ENCODE assay signal across 15 mouse cellular contexts in the genomic region with DNA sequence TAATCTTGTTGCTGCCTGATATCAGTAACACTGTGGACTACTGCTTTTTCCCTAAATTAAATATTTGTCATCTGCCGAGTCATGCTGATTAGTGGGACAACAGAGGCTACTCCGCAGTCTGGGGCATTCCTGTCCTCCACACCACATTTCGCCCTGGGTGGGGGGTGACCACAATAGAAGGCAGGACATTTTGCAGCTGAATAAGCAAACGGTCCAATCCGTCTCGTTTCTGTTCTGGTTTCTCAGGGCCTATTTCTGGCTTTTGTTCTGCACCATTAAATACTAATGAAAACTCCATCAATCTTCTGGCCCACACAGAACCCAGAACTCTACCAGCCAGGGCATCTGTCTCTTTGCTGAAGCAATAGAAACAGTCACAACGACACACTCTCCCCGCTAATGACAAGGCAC. TPM values are rescaled to one million over a fixed set of nuclear protein-coding genes. Genes with fewer than 3 reads are reported as not detected.
DNase-seq lines count a peak whose midpoint lies in the region; ATAC-seq and TF ChIP-seq lines count a peak whose summit lies in the region.
"Had no signal": no experiment of that assay in that cellular context is flagged by ENCODE, and none has a peak within 500 bp of the region (broad histone marks: within the 10 kb centered on the region; RNA-seq: fewer than 3 reads in every experiment).

No protein-coding gene starts in this region.

- no peak overlapping the region for H3K4me3 ChIP-seq in heart, embryonic 12.5 days
- H3K4me3 ChIP-seq in liver, embryonic 13.5 days (replicated peaks) = no peak overlapping the region
- H3K4me3 ChIP-seq in liver, embryonic 11.5 days (ENCODE audit: low read depth, low read length) = no peak overlapping the region
- no peak overlapping the region for H3K4me3 ChIP-seq in hindbrain, embryonic 13.5 days
- no peak overlapping the region for H3K4me3 ChIP-seq in stomach, embryonic 14.5 days (ENCODE audit: low read depth, low read length)
- no peak overlapping the region for H3K4me3 ChIP-seq in thymus, adult 2 months (ENCODE audit: control insufficient read depth, insufficient read depth, low read length)
- H3K4me3 ChIP-seq: erythroblast, embryonic 14.5 days; heart, embryonic 15.5 days; midbrain, embryonic 12.5 days had no signal

- peak; percentile 66 for DNase-seq in heart, adult 11 months
- DNase-seq in liver, embryonic 13.5 days = no peak
- no peak for DNase-seq in liver, embryonic 11.5 days (ENCODE audit: low spot score)
- no peak for DNase-seq in lung, postnatal 36 days
- no peak for DNase-seq in thymus, adult 2 months
- DNase-seq: adrenal gland, postnatal 10 days; gastrocnemius, postnatal 36 days; left cerebral cortex, postnatal 4 days had no signal

- H3K27me3 ChIP-seq in heart, embryonic 12.5 days (replicated peaks) = 0 out of 2 replicates have a peak, but pooled peaks cover 1% of the 10 kb centered on the region
- H3K27me3 ChIP-seq in liver, embryonic 13.5 days = no peaks in the 10 kb centered on the region
- H3K27me3 ChIP-seq in liver, embryonic 11.5 days (replicated peaks; ENCODE audit: control insufficient read depth, insufficient read depth, low read length) = no peaks in the 10 kb centered on the region
- peaks cover 63% of the 10 kb centered on the region for H3K27me3 ChIP-seq in hindbrain, embryonic 13.5 days
- H3K27me3 ChIP-seq in stomach, embryonic 14.5 days (ENCODE audit: control insufficient read depth, insufficient read depth, low read length) = no peaks in the 10 kb centered on the region
- no peaks in the 10 kb centered on the region for H3K27me3 ChIP-seq in thymus, adult 2 months (ENCODE audit: control insufficient read depth, insufficient read depth, low read length)
- H3K27me3 ChIP-seq: midbrain, embryonic 12.5 days had no signal

- H3K4me2 ChIP-seq in heart, embryonic 12.5 days = no peak overlapping the region
- H3K4me2 ChIP-seq in liver, embryonic 13.5 days = no peak overlapping the region
- no peak overlapping the region for H3K4me2 ChIP-seq in liver, embryonic 11.5 days
- no peak overlapping the region for H3K4me2 ChIP-seq in hindbrain, embryonic 13.5 days
- no peak overlapping the region for H3K4me2 ChIP-seq in stomach, embryonic 14.5 days (replicated peaks; ENCODE audit: low read depth, low read length)
- H3K4me2 ChIP-seq: heart, embryonic 15.5 days; midbrain, embryonic 12.5 days had no signal

- no peak overlapping the region for H3K9ac ChIP-seq in heart, embryonic 12.5 days
- H3K9ac ChIP-seq in liver, embryonic 13.5 days = no peak overlapping the region
- no peak overlapping the region for H3K9ac ChIP-seq in liver, embryonic 11.5 days (ENCODE audit: low read depth, low read length)
- H3K9ac ChIP-seq in hindbrain, embryonic 13.5 days = no peak overlapping the region
- no peak overlapping the region for H3K9ac ChIP-seq in stomach, embryonic 14.5 days (replicated peaks; ENCODE audit: low read depth, low read length)
- H3K9ac ChIP-seq: heart, embryonic 15.5 days; midbrain, embryonic 12.5 days had no signal

- TF ChIP-seq CTCF in thymus, adult 2 months (IDR thresholded peaks at IDR 0.05; ENCODE audit: borderline replicate concordance, control insufficient read depth, extremely low read depth, insufficient read depth, low read length, poor library complexity) = no peak

- WGBS in heart, embryonic 12.5 days = 45% methylated on average over 8 of the region's 8 CpGs
- WGBS in liver, embryonic 13.5 days (ENCODE audit: insufficient replicate concordance) = 46% methylated on average over 8 of the region's 8 CpGs
- WGBS in liver, embryonic 11.5 days = 50% methylated on average over 8 of the region's 8 CpGs
- 16% methylated on average over 8 of the region's 8 CpGs for WGBS in hindbrain, embryonic 13.5 days
- WGBS in stomach, embryonic 14.5 days = 27% methylated on average over 8 of the region's 8 CpGs
- 57% methylated on average over 8 of the region's 8 CpGs for WGBS in thymus, adult 2 months

- peaks cover 8% of the 10 kb centered on the region; the same call in 1 of the 2 replicates for H3K4me1 ChIP-seq in heart, embryonic 12.5 days (replicated peaks)
- H3K4me1 ChIP-seq in liver, embryonic 13.5 days (replicated peaks) = peaks cover 4% of the 10 kb centered on the region; the same call in 1 of the 2 replicates
- H3K4me1 ChIP-seq in liver, embryonic 11.5 days (replicated peaks; ENCODE audit: control insufficient read depth, insufficient read depth, low read length) = 0 out of 2 replicates have a peak, but pooled peaks cover 3% of the 10 kb centered on the region
- peaks cover 10% of the 10 kb centered on the region for H3K4me1 ChIP-seq in hindbrain, embryonic 13.5 days (replicated peaks)
- no peaks in the 10 kb centered on the region for H3K4me1 ChIP-seq in stomach, embryonic 14.5 days (ENCODE audit: control insufficient read depth, insufficient read depth, low read length)
- no peaks in the 10 kb centered on the region for H3K4me1 ChIP-seq in thymus, adult 2 months (replicated peaks; ENCODE audit: control insufficient read depth, insufficient read depth, low read length)
- H3K4me1 ChIP-seq: heart, embryonic 15.5 days had no signal

- H3K9me3 ChIP-seq in heart, embryonic 12.5 days (replicated peaks) = no peaks in the 10 kb centered on the region
- no peaks in the 10 kb centered on the region for H3K9me3 ChIP-seq in liver, embryonic 13.5 days (replicated peaks)
- H3K9me3 ChIP-seq in liver, embryonic 11.5 days (ENCODE audit: control insufficient read depth, low read length) = no peaks in the 10 kb centered on the region
- H3K9me3 ChIP-seq in hindbrain, embryonic 13.5 days = no peaks in the 10 kb centered on the region
- no peaks in the 10 kb centered on the region for H3K9me3 ChIP-seq in stomach, embryonic 14.5 days (ENCODE audit: control insufficient read depth, low read depth, low read length)
- H3K9me3 ChIP-seq: heart, embryonic 15.5 days; midbrain, embryonic 12.5 days had no signal

- TF ChIP-seq POLR2A in thymus, adult 2 months (IDR thresholded peaks at IDR 0.05; ENCODE audit: control insufficient read depth, extremely low read depth, insufficient read depth, low read length, poor library complexity) = no peak

- no peak overlapping the region for H3K27ac ChIP-seq in heart, embryonic 12.5 days (ENCODE audit: poor library complexity, severe bottlenecking)
- H3K27ac ChIP-seq in liver, embryonic 13.5 days = no peak overlapping the region
- no peak overlapping the region for H3K27ac ChIP-seq in liver, embryonic 11.5 days (ENCODE audit: low read depth, low read length)
- no peak overlapping the region for H3K27ac ChIP-seq in hindbrain, embryonic 13.5 days
- peak overlapping the region; percentile 10; the same call in 1 of the 2 replicates for H3K27ac ChIP-seq in stomach, embryonic 14.5 days (ENCODE audit: low read length)
- H3K27ac ChIP-seq in thymus, adult 2 months (ENCODE audit: control insufficient read depth, insufficient read depth, low read length) = no peak overlapping the region
- H3K27ac ChIP-seq: heart, embryonic 15.5 days; midbrain, embryonic 12.5 days had no signal

- no peak for ATAC-seq in heart, embryonic 12.5 days (ENCODE audit: insufficient number of reproducible peaks, low FRiP score)
- 0 out of 2 replicates have a peak, but pooled peaks have one; percentile 15 for ATAC-seq in liver, embryonic 13.5 days (ENCODE audit: low read depth)
- ATAC-seq in liver, embryonic 11.5 days (replicated peaks; ENCODE audit: low FRiP score) = no peak
- peak; percentile 36; the same call in 1 of the 2 replicates for ATAC-seq in hindbrain, embryonic 13.5 days (ENCODE audit: low FRiP score)
- peak; percentile 69; the same call in 1 of the 2 replicates for ATAC-seq in stomach, embryonic 14.5 days (ENCODE audit: insufficient number of reproducible peaks, insufficient read depth, low FRiP score, low read depth)

- H3K36me3 ChIP-seq in heart, embryonic 12.5 days = no peaks in the 10 kb centered on the region
- H3K36me3 ChIP-seq in liver, embryonic 13.5 days = no peaks in the 10 kb centered on the region
- no peaks in the 10 kb centered on the region for H3K36me3 ChIP-seq in liver, embryonic 11.5 days (ENCODE audit: control insufficient read depth, insufficient read depth, low read length)
- H3K36me3 ChIP-seq in hindbrain, embryonic 13.5 days = no peaks in the 10 kb centered on the region
- H3K36me3 ChIP-seq in stomach, embryonic 14.5 days (ENCODE audit: control insufficient read depth, insufficient read depth, low read length) = no peaks in the 10 kb centered on the region
- H3K36me3 ChIP-seq in thymus, adult 2 months (ENCODE audit: control insufficient read depth, insufficient read depth, low read length) = no peaks in the 10 kb centered on the region
- H3K36me3 ChIP-seq: heart, embryonic 15.5 days; midbrain, embryonic 12.5 days had no signal

RNA-seq across cellular contexts. Expression of gene Foxq1, which starts 24.3 kb away (rescaled TPM):
- 0.11 and 0.19 TPM in 2 replicates for polyA plus RNA-seq in heart, embryonic 12.5 days (2016; fragmentation: Nextera tagmentation; extraction: Ambion mirVana)
- 0.05 and 0.14 TPM in 2 replicates for polyA plus RNA-seq in liver, embryonic 13.5 days (2015; fragmentation: Nextera tagmentation; extraction: Ambion mirVana)
- 0.05 and 0.08 TPM in 2 replicates for polyA plus RNA-seq in liver, embryonic 11.5 days (2014; fragmentation: Nextera tagmentation; extraction: Ambion mirVana)
- 2.2 TPM in 2 replicates for polyA plus RNA-seq in hindbrain, embryonic 13.5 days (2015; fragmentation: Nextera tagmentation; extraction: Ambion mirVana)
- 16.7 and 20.9 TPM in 2 replicates for polyA plus RNA-seq in stomach, embryonic 14.5 days (2014; fragmentation: Nextera tagmentation; extraction: Ambion mirVana)
- 1.8 and 2.1 TPM in 2 replicates for polyA plus RNA-seq in thymus, adult 2 months (2012; rRNA removed)
- polyA plus RNA-seq: erythroblast, embryonic 14.5 days had no signal

RNA-seq across cellular contexts. Expression of gene A530084C06Rik, which starts 27.5 kb away (rescaled TPM):
- polyA plus RNA-seq in heart, embryonic 12.5 days (2016; fragmentation: Nextera tagmentation; extraction: Ambion mirVana) = not detected in 2 replicates
- polyA plus RNA-seq in liver, embryonic 13.5 days (2015; fragmentation: Nextera tagmentation; extraction: Ambion mirVana) = 0.05 TPM in 1 of 2 replicates, not detected in the other
- not detected in 2 replicates for polyA plus RNA-seq in liver, embryonic 11.5 days (2014; fragmentation: Nextera tagmentation; extraction: Ambion mirVana)
- polyA plus RNA-seq in hindbrain, embryonic 13.5 days (2015; fragmentation: Nextera tagmentation; extraction: Ambion mirVana) = not detected in 2 replicates
- polyA plus RNA-seq in stomach, embryonic 14.5 days (2014; fragmentation: Nextera tagmentation; extraction: Ambion mirVana) = not detected in 2 replicates
- 0.13 and 0.19 TPM in 2 replicates for polyA plus RNA-seq in thymus, adult 2 months (2012; rRNA removed)
- polyA plus RNA-seq: erythroblast, embryonic 14.5 days; heart, embryonic 15.5 days; lung, embryonic 16.5 days; midbrain, embryonic 12.5 days had no signal

Comparison
In these comparisons a context has a peak if more than half of its experiments do, and no peak if none do; other contexts are left out.
1. ATAC-seq: peak in liver, embryonic 13.5 days (single experiment), hindbrain, embryonic 13.5 days (single experiment) and stomach, embryonic 14.5 days (single experiment); none in heart, embryonic 12.5 days (single experiment) and liver, embryonic 11.5 days (single experiment).